Mouse (Mus musculus) cerebellum, adult 11 months (tissue): ENCODE data around the gene Sacm1l.

Experiments
- DNase-seq: peaks from one replicate; pipeline ENCODE4 v3.0.0; 2022

The Sacm1l gene

DNA sequence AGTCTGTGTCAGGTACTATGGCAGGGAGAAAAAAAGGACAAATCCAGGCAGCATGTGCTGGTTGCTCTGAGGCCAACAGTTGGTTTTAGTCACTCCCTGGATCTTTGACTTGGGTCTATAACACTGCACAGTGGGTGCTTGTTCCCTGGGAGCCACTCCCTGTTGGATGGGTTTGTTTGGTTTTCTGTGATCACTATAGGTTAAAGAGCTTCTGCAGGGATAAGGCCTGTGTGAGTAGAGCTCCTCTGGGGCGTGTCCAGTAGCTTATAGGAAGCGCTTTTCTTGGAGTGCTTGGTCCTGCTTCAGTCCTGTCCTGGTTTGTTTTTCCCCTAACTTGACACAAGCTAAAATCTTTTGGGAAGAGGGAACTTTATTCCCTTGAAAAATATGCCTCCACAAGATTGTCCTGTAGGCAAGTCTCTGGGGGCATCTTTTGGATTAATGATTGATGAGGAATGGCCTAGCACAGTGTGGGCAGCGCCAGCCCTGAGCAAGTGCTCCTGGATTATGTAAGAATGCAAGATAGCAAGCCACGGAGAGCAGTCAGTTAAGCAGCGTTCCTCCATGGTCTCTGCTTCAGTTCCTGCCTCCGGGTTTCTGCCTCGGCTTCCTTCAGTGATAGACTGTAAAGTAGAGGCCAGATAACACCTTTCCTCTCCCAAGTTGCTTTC is 59.8 kb downstream of the Sacm1l start:
- no peak for DNase-seq

GRCm38 (mm10) chr9:123595194-123595593 is 65.6 kb downstream of the Sacm1l start:
- no peak for DNase-seq

- no peak for DNase-seq
Measured at GRCm38 (mm10) chr9:123596910-123597309, 67.4 kb downstream of the Sacm1l start.

DNA sequence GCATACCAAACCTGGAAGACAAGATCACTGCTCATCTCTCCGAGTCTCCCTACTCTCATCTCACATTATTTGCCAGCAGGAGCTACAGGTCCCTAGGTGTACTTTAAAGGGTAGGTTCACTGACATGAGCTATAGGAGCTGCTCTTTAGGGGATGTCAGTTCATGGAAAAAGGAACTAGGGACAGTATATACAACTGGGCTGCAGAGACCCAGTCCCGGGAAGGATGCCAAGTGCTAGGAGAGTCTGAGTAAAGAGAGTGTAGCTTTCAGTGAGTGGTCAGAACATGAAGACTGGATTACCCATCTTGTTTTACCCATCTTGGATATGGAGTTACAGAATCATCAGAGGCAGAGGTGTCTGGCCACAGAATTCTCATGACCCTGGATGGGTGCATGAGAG is 67.8 kb downstream of the Sacm1l start:
- no peak for DNase-seq

DNA sequence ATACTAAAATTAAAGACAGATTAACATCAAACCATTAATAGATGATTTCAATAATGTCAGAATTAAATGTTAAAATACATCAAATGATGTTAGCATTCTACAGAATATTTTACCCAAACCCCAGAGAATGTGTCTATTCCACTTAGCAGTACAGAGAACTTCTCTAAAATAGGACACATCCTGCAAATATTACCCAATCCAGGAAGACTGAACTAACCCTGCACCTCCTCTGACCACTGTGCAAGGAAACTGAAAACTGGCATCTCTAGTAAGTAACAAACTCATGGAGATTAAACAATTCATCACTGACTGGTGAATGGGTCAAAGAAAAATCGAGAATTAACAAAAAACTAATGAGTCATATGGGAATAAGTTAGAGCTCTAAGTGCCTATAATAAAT is 72.0 kb downstream of the Sacm1l start:
- no peak for DNase-seq

DNA sequence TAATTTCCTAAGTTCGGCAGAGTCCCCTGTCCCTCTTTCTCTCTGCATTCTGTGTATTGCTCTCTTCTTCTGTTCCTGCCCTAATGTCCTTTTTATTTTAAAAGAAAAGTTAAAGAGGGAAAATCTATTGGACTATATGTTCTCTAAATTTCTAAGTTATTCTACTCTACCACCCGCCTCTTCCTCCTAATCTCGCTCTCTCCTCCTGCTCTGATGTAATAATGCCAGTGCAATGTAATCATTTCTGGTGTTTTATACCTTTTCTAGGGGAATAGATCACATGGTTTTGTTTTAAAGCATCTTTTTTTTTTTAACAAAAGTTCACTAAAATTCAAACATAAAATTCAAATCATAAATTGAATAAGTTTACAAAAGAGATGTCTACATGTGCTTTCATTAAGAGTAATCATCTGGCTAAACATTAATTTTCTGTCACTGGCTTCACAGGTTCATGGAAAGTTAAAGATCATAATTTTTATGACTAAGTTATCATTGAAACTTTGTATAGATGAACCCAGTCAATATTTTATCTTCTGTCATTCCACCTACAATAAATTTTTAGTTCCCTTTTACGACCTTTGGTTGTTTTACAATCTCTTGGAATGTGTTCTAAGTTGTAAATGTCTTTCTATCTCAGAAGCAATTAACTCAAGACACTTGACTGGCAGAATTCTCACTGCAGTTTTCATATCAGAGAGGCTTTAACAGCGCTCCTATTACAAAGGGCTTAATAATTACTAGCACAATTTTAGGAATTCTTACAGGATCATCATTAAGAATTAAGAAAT is 90.9 kb downstream of the Sacm1l start:
- no peak for DNase-seq

DNA sequence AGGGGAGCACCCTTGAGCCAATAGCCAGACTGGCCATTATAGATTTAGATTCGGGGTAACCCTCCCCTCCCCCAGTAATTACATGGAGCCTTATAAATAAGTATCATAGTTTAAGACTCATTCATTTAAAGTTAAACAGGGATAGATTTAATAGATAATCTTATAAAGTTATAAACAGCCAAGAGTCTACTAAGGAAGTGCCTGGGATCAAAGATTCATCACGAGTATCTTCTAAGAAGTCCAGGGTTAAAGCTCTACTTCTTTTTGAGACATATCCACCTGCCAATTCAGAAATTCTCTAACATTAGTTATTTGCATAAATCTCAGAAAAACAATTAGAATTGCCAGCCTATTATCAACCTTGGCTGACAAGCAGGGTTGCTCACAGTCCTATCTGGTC is 95.2 kb downstream of the Sacm1l start:
- no peak for DNase-seq

GRCm38 (mm10) chr9:123625821-123626220 is 96.3 kb downstream of the Sacm1l start:
- no peak for DNase-seq

- DNase-seq: no peak
Measured at GRCm38 (mm10) chr9:123631666-123632065, 102.1 kb downstream of the Sacm1l start.

GRCm38 (mm10) chr9:123632281-123632680 is 102.7 kb downstream of the Sacm1l start, which contains the start of gene Slc6a20b:
Slc6a20b (minus strand) TSS chr9:123632565.
- no peak for DNase-seq

DNA sequence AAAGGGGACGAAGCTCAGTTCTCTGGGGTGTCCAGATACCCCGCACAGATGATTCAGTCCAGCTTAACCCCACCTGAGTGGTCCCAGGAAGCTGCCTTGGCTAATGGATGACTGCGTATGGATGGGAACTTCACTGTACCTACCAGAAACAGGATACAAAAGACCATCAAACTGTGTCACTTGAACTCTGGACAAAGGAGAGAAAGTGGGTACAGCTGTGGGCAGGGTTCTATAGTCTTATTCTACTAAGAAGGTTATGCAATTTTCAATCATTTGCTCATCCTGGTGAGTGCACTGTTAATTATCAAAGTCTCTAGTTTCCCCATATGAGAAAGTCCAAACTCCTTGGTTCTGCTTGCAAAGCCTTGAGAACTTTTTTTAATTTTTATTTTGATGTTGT is 103.4 kb downstream of the Sacm1l start:
- DNase-seq: no peak

GRCm38 (mm10) chr9:123636771-123637170 is 107.2 kb downstream of the Sacm1l start:
- no peak for DNase-seq

- DNase-seq: no peak
Measured at GRCm38 (mm10) chr9:123638231-123638630, 108.7 kb downstream of the Sacm1l start.

DNA sequence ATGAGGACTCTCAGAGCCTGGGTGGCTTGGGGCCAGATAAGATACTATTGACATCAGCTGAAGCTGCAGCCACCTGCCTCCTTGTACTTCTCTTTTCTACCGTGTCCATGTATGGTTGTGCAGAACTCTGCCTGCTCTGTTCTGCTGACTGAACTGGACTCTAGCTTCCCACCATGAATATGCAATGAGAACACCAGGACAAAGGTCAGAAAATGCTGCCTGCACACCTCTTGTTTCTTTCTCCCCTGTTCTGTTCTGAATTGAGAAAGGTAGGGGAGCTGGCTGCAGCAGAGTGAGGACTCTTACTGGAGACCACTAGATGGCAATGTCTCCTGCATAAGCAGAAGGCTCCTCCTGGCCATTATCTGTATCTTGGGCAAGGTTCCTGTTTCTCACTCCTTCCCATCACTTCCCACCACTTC is 109.1 kb downstream of the Sacm1l start:
- DNase-seq: peak; percentile 0

GRCm38 (mm10) chr9:123640106-123640505 is 110.5 kb downstream of the Sacm1l start:
- DNase-seq: no peak
